Mouse (Mus musculus) retina, postnatal 1 day (tissue): ENCODE data around the gene Smco3.
"Not testable (repeated sequence)": the region's sequence is repeated elsewhere in the genome, so short reads cannot be mapped to it uniquely, and the experiment has no call there.

Source experiments
- DNase-seq: peaks from one replicate; pipeline ENCODE4 v3.0.0-alpha.2; 2012

Gene Smco3

DNA sequence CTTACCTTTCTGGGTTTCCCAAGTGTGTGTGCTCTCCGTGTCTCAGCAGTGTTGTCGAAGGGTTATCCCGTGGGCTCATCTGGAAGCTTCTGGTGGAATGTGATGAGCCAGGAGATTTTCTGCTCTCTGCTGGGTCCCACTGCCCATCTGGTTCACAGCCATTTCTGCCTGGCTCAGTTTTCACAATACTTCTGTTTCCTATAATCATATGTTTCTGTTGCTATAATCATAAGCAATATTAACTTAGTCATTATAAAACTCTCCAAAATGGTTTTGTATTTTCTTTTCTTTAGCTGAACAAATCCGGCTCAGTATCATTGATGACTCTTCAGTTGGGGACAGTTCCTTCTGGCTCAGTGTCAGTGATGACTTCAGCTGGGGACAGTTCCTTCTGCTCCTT lies at the start of gene Smco3:
Gene Smco3 (minus strand): TSS at position 101 of the 400 bp plus-strand sequence.
- DNase-seq = no peak

DNA sequence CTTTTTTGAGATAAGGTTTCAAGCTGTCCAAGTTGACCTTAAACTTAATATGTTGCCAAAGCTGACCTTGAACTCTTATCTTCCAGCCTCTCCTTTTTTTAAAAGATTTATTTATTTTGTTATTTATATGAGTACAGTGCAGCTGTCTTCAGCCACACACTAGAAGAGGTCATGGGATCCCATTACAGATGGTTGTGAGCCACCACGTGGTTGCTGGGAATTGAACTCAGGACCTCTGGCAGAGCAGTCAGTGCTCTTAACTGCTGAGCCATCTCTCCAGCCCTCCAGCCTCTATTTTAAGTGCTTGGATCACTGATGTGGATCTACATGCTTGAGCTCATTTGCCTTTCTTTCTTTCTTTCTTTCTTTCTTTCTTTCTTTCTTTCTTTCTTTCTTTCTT lies 49.5 kb upstream of the Smco3 start:
- DNase-seq = not testable (repeated sequence)

DNA sequence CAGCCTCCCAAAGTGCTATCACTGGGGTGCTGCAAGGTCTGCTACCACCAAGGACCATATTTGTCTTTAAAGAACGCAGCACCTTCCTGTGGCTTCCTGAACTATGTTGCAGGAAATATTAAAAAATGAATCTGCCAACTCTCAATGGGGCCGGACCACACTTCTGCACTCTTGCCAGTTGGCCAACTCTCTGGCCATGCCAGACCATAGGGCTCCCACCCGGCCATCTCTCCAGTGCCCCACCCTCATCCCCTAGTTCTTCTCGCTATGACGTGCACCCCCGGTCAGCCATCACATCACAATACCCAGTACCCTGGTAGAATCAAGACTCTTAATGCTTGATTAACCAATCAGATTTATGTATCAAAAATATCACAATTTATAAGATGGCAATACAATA lies 48.7 kb upstream of the Smco3 start:
- no peak for DNase-seq

DNA sequence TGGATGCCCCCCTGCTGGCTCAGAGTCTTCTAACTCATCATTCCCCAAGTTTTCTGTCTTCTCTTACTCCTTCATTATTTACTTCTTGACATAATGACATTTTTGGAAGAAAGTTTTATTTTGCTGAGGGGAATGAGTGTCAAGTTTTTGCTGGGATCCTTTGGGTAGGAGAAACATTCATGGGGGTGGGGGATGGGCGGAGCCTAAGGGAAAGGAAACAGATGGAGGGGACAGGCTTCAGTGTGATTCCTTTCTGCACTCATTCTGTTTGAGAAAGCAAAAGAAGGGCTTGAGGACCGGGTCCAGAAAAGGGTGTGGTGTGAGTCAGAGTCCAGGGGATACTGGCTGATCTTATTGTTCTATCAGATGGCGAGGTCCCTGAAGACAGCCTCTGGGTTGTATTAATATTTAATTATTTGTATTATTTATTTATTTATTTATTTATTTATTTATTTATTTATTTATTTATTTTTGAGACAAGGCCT lies 48.2 kb upstream of the Smco3 start:
- no peak for DNase-seq

DNA sequence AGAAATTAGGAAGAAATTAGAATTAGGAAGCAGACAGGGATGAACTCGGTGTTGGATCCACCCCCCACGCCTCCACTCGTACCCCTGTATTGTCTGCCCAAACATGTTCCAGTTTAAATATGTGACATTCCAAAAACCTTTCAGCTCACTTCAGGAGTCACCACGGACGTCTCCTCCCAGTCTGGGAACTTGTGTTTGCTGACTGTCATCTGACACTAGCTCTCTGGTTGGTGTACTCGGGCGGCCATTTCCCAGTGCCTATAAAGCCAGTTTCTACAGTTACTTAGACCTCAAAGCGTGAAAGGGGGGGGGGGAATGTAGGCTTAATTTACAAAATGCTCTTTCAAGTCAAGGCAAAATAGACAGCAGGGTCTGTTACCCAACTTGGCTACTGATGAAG lies 46.4 kb upstream of the Smco3 start:
- DNase-seq = no peak

DNA sequence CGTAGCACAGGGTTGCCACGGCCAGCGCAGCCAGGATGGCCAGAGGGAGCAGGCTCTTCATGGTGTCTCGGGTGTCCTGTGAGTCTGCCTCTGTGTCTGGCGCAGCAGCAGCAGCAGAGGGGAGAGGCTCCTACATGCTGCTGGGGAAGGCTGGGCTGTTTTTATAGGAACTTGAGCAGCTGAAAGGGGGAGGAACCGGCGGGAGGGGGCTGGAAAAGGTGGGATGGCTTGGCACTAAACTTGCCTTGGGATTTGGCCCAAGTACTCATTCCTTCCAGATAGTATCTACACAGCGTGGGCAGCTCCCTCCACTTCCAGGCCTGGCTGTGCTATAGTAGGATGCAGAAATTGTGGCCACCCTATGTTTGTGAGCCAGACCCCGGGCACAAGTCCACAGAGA lies 40.4 kb upstream of the Smco3 start, which contains the start of gene Mgp:
Gene Mgp (minus strand): TSS at position 154 of the 400 bp plus-strand sequence.
- DNase-seq = no peak

DNA sequence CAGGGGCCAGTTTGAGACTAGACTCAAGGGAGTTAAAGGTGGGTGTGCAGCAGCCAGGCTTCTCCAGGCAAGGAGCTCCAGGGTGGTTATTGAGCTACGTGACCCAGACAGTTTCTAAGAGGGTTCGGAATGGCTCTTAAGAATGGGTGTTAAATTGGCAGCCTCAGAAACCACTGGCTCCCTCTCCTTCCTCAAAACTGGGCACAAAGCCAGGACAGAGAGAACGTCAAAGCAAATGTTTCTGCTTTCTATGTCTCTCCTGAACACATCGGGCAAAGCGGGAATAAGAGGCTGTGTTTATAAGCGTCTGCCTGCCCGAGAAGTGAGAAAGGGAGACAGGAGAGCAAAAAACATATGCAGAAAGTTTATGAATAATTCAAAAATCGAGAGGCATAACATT lies 39.3 kb upstream of the Smco3 start:
- no peak for DNase-seq

DNA sequence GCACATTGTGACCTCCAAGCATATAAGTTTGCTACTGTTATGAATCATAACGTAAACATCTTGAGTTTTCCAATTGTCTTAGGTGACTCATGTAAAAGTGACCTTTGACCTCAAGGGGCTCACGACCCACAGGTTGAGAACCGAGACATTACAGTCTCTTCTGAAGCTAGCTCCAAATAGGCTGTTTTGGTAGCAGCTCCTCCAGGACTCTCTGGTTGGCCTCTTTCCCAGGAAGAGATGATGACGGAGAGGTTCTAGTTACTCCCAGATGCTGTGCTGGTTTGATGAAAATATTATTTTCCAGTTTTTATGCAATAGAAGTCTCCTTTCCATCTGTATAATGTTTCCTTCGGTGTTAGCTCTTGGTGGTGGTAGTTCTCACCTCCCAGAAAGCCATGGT lies 33.7 kb upstream of the Smco3 start:
- DNase-seq = no peak

DNA sequence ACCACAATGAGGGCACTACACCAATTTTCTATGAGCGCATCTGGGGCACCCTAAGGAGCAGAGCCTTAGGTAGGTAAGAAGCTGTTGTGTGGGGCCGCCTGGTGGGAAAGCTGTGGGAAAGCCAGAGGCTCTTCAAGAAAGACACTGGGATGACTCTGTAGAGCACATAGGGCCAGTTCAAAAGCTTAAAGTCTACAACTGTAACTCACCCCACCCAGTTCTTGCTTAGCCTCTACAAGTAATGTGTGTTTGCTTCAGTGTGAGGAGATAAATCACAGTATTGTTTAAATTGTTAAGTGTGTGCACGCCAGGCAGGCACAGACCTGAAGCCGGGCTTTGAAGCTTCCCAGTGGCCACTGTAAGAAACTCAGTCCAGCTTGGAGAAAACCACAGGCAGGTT lies 30.9 kb upstream of the Smco3 start:
- no peak for DNase-seq

DNA sequence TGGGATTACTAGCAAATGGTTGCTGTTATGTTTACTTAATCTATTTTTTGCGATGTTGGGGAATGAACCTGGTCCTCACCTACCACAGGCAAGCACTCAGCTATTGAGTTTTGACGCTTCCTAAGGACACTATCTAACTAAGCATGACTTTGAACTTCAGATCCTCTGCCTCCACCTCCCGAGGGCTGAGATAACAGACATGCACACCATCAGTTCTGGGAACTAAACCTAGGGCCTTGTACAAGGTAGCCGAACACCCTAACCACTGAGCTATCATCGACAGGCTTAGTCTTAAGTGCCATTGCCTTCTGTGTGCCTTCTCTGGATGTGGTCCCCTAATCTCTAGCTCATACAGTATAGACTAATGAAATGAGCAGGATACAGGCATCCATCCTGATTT lies 30.1 kb upstream of the Smco3 start:
- no peak for DNase-seq

DNA sequence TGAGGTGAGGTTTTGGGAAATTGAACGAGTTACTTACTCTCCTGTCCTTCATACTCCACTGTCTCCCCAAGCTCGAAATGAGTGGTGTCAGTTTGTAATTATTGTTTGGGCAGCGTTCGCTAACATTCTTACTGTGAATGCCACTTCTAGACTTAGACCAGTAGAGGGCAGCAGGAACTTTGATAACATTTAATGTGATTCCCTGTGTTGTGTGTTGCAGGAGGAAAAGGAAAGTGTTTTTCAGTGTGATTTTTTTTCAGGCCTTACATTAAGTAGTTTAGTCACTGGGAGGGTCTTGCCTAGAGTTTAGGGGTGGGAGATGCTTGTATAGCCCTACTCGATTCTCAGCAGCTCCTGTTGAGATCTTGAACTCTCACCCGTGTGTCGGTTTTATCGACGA lies 25.8 kb upstream of the Smco3 start:
- DNase-seq = peak; percentile 71

DNA sequence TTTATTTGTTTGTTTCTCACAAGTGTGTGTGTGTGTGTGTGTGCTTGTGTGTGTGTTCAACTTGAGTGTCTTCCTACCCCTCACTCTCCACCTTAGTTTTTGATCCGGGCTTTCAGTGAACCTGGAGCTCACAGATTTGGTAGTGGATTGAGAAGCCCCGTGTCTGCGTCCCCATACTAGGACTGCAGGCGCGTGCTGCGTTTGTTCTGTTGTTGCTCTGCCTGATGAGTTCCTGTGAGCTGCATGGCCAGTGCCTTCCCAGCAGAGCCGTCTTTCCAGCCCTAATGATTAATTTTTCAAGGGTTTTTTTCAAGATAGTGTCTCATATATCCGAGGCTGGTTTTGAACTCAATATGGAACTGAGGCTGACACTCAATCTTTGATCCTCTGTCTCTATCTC lies 23.2 kb upstream of the Smco3 start:
- no peak for DNase-seq

DNA sequence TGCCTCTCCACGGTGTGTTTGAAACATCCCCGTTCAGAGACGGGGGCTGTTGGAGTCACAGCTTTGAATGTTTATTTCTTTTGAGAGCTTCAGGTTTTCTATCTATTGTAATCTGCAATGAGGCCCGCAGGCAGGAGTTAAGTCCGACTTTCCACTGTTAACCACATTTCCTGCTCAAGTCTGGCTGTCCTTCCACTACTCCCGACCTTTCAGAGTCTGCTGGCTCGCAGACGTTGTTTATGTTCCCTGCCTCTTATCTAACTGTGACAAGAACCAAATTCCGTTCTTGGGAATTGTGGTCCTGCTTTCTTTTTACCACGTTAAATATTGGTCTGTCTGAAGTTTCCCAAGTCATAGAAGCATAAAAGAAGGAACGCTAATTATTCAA lies 22.6 kb upstream of the Smco3 start:
- no peak for DNase-seq

DNA sequence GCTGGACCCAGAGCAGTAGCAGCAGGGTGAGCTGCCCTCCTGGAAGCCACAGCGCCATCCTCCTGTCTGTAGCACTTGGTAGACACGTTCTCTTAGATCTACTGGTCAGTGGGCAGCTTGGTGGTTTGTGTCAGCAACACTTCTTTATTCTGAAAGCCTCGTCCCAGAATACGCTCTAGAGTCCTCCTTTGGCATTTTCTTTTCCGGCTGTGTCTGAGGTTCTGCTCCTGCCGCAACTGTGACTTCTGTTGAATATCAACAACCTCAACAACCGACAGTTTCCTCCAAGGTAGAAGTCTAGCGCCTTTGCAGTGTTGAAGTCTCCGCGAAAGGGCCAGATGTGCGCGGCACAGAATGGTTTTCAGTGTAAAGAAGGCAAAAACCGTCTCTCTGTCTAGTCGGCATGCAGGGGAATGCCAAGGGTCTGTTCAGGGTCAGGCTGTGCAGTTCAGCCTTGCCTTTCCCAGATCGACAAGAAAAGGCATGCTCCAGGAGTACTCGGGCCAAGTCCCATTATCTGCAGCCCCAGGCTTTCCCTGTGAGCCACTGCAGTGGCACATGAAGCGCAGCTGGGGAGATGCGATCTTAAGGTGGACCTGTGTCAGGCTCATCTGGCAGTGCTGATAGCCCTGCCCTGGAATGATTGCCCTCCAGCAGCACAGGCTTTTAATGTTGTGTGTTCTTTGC lies 22.1 kb upstream of the Smco3 start, which contains the start of gene Art4:
Gene Art4 (minus strand): TSS at position 548 of the 687 bp plus-strand sequence.
- DNase-seq = no peak

DNA sequence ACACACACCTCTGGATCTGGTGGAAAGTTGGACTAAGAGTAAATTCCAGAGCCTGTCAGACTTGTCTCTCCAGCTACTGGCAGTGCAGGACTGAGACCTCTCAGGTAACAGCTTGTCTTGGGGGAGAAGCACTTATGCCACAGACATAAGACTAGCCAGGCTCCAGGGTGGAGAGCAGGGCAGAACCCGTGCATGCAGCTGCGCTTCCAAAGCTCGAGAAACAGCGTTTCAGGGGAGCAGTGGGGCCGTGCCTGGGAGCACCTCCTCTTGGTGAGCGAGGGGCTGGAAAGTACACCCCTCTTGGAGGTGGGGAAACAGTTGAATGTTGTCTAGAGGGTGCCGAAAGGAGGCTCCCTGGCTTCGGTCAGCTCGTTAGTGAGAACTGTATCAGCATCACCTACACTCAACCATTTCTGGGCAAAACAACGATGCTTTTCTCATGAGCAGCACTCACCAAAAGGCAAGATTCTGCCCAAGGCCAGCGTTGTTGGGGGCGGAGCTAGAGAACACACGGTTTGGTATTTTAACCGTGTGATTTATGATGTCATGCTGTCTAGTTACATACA lies 20.9 kb upstream of the Smco3 start:
- DNase-seq = no peak

DNA sequence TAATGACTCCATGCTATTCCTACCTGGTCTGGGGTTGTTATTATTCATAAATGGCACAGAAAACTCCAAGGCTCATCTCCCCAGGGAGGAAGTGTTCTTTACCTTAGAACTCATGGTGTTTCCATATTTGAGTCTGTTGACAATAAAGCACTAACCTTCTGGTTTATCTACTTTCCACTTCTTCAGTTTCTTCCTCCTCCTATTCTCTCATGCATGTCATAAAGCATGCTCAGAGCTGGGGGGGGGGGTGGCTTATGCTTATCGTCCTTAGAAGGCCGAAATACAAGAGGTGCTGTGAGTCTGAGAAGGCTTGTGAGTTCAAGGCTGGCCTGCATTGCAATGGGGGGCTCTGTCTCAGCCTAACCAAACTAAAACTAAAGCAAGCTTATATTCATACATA lies 19.9 kb upstream of the Smco3 start:
- no peak for DNase-seq

DNA sequence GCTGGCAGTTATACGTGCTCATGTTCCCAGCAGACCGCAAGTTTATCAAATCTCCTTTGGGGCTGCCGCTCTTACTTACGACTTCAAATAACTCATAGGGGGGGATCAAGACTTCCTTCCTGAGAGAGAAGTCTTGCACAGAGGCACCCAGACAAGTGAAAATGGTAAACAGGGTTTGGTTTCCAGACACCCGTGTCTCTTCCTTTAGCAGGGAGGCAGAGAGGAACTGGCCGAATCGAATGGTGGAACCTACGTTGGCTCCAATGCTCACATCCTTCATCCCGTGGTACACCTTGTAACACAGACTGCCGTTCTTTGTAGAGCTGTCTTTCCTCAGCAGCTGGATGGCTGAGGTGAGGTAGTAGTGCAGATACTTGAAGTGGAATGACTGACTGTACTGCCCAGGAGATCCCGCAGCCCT lies 19.1 kb upstream of the Smco3 start:
- DNase-seq = no peak

DNA sequence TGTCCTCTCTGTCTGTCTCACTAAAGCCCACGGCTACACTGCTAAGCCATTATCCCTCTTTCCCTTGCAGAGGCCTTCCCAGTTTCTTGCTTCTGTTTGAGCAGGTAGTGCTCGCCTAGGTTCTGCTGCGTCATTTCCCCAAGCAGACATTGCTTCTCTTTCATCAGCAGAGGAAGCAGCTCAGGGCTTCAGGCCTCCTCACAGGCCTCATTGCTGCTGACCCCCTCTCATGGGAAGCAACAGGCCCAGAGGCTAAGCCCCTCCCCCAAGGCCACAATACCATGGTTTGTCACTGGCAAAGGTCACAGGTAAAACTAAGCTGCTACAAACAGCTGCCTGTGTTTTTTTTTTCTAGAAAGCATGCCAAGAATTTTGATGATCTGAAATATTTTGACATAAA lies 17.5 kb upstream of the Smco3 start:
- peak; percentile 14 for DNase-seq

DNA sequence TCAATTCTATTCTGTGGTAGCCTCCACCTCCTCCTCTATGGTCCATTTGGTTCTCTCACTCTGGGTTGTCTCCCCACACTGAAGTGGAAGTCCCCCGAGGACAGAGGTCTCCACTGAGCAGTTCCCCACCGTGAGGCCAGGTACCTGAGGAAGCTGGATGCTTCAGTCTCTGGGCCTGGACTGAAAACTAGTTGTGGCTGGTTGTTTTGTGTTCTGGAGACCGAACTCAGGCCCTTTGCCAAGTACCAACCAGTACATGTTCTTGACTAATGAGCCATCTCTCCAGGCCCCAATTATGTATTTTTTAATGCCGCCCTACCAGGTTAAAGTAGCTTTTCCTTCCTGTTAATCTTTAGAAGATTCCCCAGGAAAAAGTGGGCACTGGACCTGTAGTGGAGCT lies 17.1 kb upstream of the Smco3 start:
- no peak for DNase-seq

DNA sequence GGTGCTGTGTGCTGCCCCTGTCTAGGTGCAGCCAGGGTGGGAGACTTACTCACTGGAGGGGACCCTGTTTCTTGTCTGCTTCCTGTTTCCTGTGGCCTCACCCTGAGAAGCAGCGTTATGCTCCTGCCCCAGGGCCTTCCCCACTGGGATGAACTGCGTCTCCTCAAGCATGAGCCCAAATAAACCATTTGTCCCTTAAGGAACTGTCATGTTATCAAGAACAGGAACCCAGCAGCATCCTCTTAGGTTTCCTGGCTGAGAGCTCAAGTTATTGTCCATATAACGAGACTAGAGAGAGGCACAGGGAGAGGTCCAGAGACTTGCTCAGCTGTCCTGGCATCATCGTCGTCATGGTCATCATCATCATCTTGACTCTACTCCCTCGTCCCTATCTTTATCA lies 15.0 kb upstream of the Smco3 start:
- no peak for DNase-seq

DNA sequence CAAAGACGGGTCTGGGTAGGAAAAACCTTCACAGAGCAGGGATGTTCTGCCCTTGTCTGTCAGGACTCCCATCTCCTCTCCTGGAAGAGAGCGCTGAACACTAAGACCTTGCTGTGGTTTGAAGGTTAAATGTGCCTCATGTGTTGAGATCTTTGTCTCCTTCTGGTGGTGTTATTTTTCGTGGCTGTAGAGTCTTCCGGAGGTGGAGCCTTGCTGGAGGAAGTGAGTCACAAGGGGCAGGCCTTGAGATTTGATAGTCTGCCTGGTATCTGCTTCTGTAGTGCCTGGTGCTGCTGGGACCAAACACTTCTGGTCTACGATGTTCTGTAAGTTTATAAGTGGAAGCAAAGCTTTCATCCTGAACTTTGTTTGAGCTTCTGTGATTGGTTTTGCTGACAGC lies 13.7 kb upstream of the Smco3 start:
- no peak for DNase-seq

DNA sequence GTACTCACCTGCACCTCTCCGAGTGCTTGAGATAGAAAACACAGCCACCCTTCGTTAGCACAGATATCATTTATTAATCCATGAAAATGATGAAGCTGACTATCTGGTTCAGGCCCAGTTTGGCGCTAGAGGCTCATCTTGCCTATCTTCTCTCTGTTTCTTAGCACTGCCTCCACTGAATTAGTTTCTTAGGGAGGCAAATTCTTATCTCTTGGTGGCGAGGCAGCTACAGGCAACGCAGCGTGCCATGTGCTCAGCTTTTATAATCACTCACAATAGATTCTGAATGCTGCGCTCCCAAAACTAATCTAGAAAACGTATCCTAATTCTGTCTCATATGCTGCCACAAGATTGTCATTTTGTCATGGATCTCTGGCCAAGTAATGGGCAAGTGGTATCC lies 13.1 kb upstream of the Smco3 start:
- no peak for DNase-seq

DNA sequence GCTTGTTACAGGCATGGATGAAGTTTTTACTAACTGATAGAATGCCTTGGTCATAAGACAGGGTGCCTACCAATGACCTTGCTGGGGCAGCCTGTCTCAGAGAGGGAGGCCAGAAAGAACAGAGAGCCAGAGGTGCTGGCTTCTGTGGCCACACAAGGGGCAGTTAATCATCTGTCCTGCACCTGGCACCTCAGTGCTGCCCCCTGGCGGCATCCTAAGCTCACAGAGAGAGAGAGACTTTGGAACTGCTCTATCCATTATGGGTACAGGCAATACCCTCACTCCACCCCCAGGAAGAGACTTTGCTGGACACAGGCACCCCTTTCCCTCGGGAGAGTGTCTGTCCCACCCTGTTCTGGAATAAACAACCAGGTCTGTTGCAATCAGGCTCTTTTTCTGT lies 12.5 kb upstream of the Smco3 start:
- peak; percentile 60 for DNase-seq

DNA sequence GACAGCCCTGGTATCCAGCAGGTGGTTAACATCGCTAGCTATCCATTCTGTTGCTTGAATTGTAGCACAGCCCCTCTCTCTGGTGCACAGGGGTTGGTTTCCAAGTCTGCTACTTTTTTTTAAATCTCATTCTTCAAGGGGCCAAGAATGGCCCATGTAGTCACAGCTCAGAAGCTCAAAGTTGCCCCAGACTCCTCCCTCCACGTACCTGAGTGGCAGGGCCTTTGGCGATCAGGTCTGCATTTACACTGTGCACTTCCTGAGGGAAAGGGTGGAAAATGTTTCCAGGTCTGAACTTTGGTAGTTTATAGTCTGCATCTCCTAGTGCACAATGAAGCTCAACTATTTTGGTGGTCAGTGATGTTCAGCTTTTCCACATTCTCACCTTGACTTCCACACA lies 12.0 kb upstream of the Smco3 start:
- DNase-seq = no peak
